Mouse (Mus musculus) limb, embryonic 14.5 days (tissue): ENCODE data around the gene Srcin1. TPM values are rescaled to one million over a fixed set of nuclear protein-coding genes. Genes with fewer than 3 reads are reported as not detected.

Experiments used
- ATAC-seq: fragments of 200-750 bp; cut with Nextera tagmentation; 2 replicates; pipeline ENCODE4 v1.8.0; 2017; ENCODE audit warnings: low read depth, moderate number of reproducible peaks, moderate TSS enrichment; ENCODE audit not compliant: low FRiP score
- DNase-seq: peaks from one replicate; pipeline ENCODE4 v3.0.0-alpha.2; 2015; ENCODE audit warnings: low spot score
- H3K27ac ChIP-seq: fragments of 300-500 bp; sonication (generic); replicated peaks from 2 replicates; pipeline ENCODE4 v1.5.1; 2014; ENCODE audit warnings: low read depth, mild to moderate bottlenecking, low read length, moderate library complexity, mixed read lengths
- H3K27me3 ChIP-seq: fragments of 300-500 bp; sonication (generic); 2 replicates; pipeline ENCODE4 v1.6.1; 2014; ENCODE audit warnings: low read length, mixed read lengths; ENCODE audit not compliant: control insufficient read depth, insufficient read depth
- H3K36me3 ChIP-seq: fragments of 300-500 bp; sonication (generic); 2 replicates; pipeline ENCODE4 v1.6.1; 2014; ENCODE audit warnings: mild to moderate bottlenecking, low read length, moderate library complexity, mixed read lengths; ENCODE audit not compliant: control insufficient read depth, insufficient read depth
- H3K4me1 ChIP-seq: fragments of 300-500 bp; sonication (generic); 2 replicates; pipeline ENCODE4 v1.6.1; 2014; ENCODE audit warnings: antibody characterized with exemption, low read length, mixed read lengths; ENCODE audit not compliant: control insufficient read depth, insufficient read depth
- H3K4me2 ChIP-seq: fragments of 300-500 bp; sonication (generic); replicated peaks from 2 replicates; pipeline ENCODE4 v1.6.1; 2014; ENCODE audit warnings: low read depth, mild to moderate bottlenecking, low read length, moderate library complexity; ENCODE audit not compliant: severe bottlenecking
- H3K4me3 ChIP-seq: fragments of 300-500 bp; sonication (generic); replicated peaks from 2 replicates; pipeline ENCODE4 v1.5.1; 2014; ENCODE audit warnings: low read length
- H3K9ac ChIP-seq: fragments of 300-500 bp; sonication (generic); 2 replicates; pipeline ENCODE4 v1.6.1; 2014; ENCODE audit warnings: mild to moderate bottlenecking, low read depth, low read length, moderate library complexity; ENCODE audit not compliant: severe bottlenecking
- H3K9me3 ChIP-seq: fragments of 300-500 bp; sonication (generic); 2 replicates; pipeline ENCODE4 v1.6.1; 2016; ENCODE audit warnings: low read length; ENCODE audit not compliant: control insufficient read depth
- POLR2A ChIP-seq: fragments of 200-500 bp; IDR thresholded peaks from 2 replicates; pipeline ENCODE4 v1.8.0; 2012; ENCODE audit warnings: inconsistent platforms, mild to moderate bottlenecking, moderate library complexity, borderline replicate concordance; ENCODE audit not compliant: insufficient read depth, insufficient read length; ENCODE audit errors: extremely low read depth
- WGBS: fragments of 180-500 bp; shearing (Covaris S2); extraction: QIAGEN DNeasy Blood & Tissue Kit; methylation state at CpG from one replicate; pipeline ENCODE4 v1.1.7; 2014; 5-methylcytosine and 5-hydroxymethylcytosine counted together
- polyA plus RNA-seq, 2 experiments: library from polyadenylated mRNA; depleted of rRNA in 1 of 2; stranded (reverse) in 1 of 2; unstranded in 1 of 2; fragments of >200 nt; fragmentation: Nextera tagmentation in 1 of 2; extraction: Ambion mirVana in 1 of 2; gene quantifications; 2 replicates each; pipeline versions ENCODE4 v1.2.1 to v1.2.3; 2012 to 2014

Srcin1 gene
- polyA plus RNA-seq, 2 experiments, result 0.39 to 4.0 TPM

GRCm38 (mm10) chr11:97566551-97566950 is 9.4 kb downstream of the Srcin1 start:
- ATAC-seq, result no peak
- Histone ChIP-seq H3K9me3 (no peaks in the 10 kb centered on the region), H3K36me3 (no peaks in the 10 kb centered on the region), H3K27me3 (peaks cover 31% of the 10 kb centered on the region), H3K4me3 (no peak overlapping the region), H3K4me2 (no peak overlapping the region), H3K4me1 (peaks cover 17% of the 10 kb centered on the region), H3K27ac (no peak overlapping the region), H3K9ac (no peak overlapping the region)
- DNase-seq, result no peak
- 4% methylated on average over 13 of the region's 13 CpGs for WGBS
- no peak for TF ChIP-seq POLR2A

- DNase-seq (no peak), ATAC-seq (no peak)
- Histone ChIP-seq H3K9me3 (no peaks in the 10 kb centered on the region), H3K9ac (no peak overlapping the region), H3K4me2 (no peak overlapping the region), H3K27ac (no peak overlapping the region), H3K36me3 (no peaks in the 10 kb centered on the region), H3K4me1 (peaks cover 7% of the 10 kb centered on the region; the same call in 1 of the 2 replicates), H3K27me3 (peaks cover 27% of the 10 kb centered on the region), H3K4me3 (no peak overlapping the region)
- TF ChIP-seq POLR2A, result no peak
- WGBS, result 36% methylated on average over 14 of the region's 14 CpGs
Measured at GRCm38 (mm10) chr11:97563730-97564129, 12.3 kb downstream of the Srcin1 start.

GRCm38 (mm10) chr11:97562536-97562935 is 13.4 kb downstream of the Srcin1 start:
- peaks cover 2% of the 10 kb centered on the region; the same call in 1 of the 2 replicates for H3K4me1 ChIP-seq
- ATAC-seq, result no peak
- 21% methylated on average over 3 of the region's 3 CpGs for WGBS

GRCm38 (mm10) chr11:97560210-97560963 is 15.6 kb downstream of the Srcin1 start:
- WGBS, result 31% methylated on average over 17 of the region's 17 CpGs
- Histone ChIP-seq H3K27ac (no peak overlapping the region), H3K4me1 (peaks cover 2% of the 10 kb centered on the region; the same call in 1 of the 2 replicates), H3K27me3 (peaks cover 4% of the 10 kb centered on the region; the same call in 1 of the 2 replicates), H3K4me2 (no peak overlapping the region), H3K4me3 (no peak overlapping the region), H3K9ac (no peak overlapping the region; the same call in 1 of the 2 replicates), H3K36me3 (no peaks in the 10 kb centered on the region), H3K9me3 (no peaks in the 10 kb centered on the region)
- ATAC-seq (no peak), DNase-seq (no peak)
- no peak for TF ChIP-seq POLR2A

More at GRCm38 (mm10) chr11:97562536-97562935, 13.4 kb downstream of the Srcin1 start:
- Histone ChIP-seq H3K4me3 (no peak overlapping the region), H3K4me2 (no peak overlapping the region), H3K9me3 (no peaks in the 10 kb centered on the region), H3K36me3 (no peaks in the 10 kb centered on the region), H3K9ac (no peak overlapping the region), H3K27me3 (peaks cover 23% of the 10 kb centered on the region), H3K27ac (no peak overlapping the region)
- no peak for TF ChIP-seq POLR2A
- no peak for DNase-seq

- Histone ChIP-seq H3K4me1 (peaks cover 2% of the 10 kb centered on the region; the same call in 1 of the 2 replicates), H3K27ac (no peak overlapping the region), H3K36me3 (no peaks in the 10 kb centered on the region), H3K9ac (no peak overlapping the region), H3K9me3 (no peaks in the 10 kb centered on the region), H3K27me3 (peaks cover 4% of the 10 kb centered on the region; the same call in 1 of the 2 replicates), H3K4me3 (no peak overlapping the region), H3K4me2 (no peak overlapping the region)
- DNase-seq, result no peak
- TF ChIP-seq POLR2A, result no peak
- no peak for ATAC-seq
- WGBS, result 39% methylated on average over 4 of the region's 4 CpGs
Measured at GRCm38 (mm10) chr11:97559549-97559948, 16.4 kb downstream of the Srcin1 start.
